Mouse (Mus musculus) spleen, adult 2 months (tissue): Measurements from ENCODE around the gene Uqcr10.

ENCODE experiments used
- CTCF ChIP-seq: fragments of 200-500 bp; IDR thresholded peaks from 2 replicates; pipeline ENCODE4 v1.5.1; 2011; ENCODE audit warnings: mild to moderate bottlenecking, inconsistent platforms; ENCODE audit not compliant: insufficient read depth, insufficient read length, insufficient replicate concordance; ENCODE audit errors: extremely low read depth
- POLR2A ChIP-seq: fragments of 200-500 bp; IDR thresholded peaks from 2 replicates; pipeline ENCODE4 v1.6.1; 2011; ENCODE audit warnings: low read depth, low read length, inconsistent platforms

DNA sequence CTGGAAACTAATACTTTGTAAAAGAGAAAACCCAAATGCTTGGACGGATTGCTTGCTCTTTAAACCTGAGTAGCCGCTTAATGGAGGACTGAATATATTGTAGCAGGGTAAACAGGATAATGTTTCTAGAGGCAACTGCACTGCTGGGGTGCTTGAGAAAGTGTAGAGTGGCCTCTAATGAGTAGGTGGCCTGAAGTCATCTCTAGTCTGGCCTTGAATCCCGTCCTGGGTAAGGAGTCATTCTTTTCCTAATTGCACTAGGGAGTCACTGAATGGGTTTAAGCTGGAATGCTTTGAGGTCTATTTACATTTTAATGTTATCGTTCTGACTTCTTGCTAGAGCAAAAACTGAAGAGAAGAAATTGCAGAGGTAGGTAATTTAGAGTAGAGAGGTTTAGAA is 1.0 kb upstream of the Uqcr10 start:
- TF ChIP-seq CTCF = no peak
- no peak for TF ChIP-seq POLR2A
